Mouse (Mus musculus): ENCODE measurements around the gene Nkain4. TPM values are rescaled to one million over a fixed set of nuclear protein-coding genes. Genes with fewer than 3 reads are reported as not detected.

Gene Nkain4
- total RNA-seq, 4 experiments from 2014 or later: 51.3 to 66.2 (median 57.5) TPM

- DNase-seq (ENCODE audit: low spot score in 2 of 2): peak; percentile 89 to 93
These were observed 59.8 kb downstream of the Nkain4 start for GRCm38 (mm10) chr2:180894734-180895133.

GRCm38 (mm10) chr2:180894029-180894623 lies 60.4 kb downstream of the Nkain4 start:
- DNase-seq (ENCODE audit: low spot score in 2 of 2): peak in 1 of 2 experiments; percentile 42

- DNase-seq (ENCODE audit: low spot score in 2 of 2): peak in 1 of 2 experiments; percentile 45
These were observed 60.9 kb downstream of the Nkain4 start for GRCm38 (mm10) chr2:180893537-180894028.

- DNase-seq (ENCODE audit: low spot score in 2 of 2): peak; percentile 88 to 89
These were observed 61.5 kb downstream of the Nkain4 start for GRCm38 (mm10) chr2:180892841-180893521.

GRCm38 (mm10) chr2:180891835-180892323 lies 62.6 kb downstream of the Nkain4 start:
- no peak for DNase-seq (ENCODE audit: low spot score in 2 of 2)

GRCm38 (mm10) chr2:180891075-180891834 lies 63.2 kb downstream of the Nkain4 start:
- DNase-seq (ENCODE audit: low spot score in 2 of 2): peak; percentile 71 to 74

- DNase-seq (ENCODE audit: low spot score in 2 of 2): no peak
These were observed 64.0 kb downstream of the Nkain4 start for GRCm38 (mm10) chr2:180890422-180891074.

GRCm38 (mm10) chr2:180889921-180890280 lies 64.6 kb downstream of the Nkain4 start:
- DNase-seq (ENCODE audit: low spot score in 2 of 2): no peak

GRCm38 (mm10) chr2:180889271-180889920 lies 65.1 kb downstream of the Nkain4 start:
- DNase-seq (ENCODE audit: low spot score in 2 of 2): no peak

- DNase-seq (ENCODE audit: low spot score in 2 of 2): no peak
These were observed 69.2 kb downstream of the Nkain4 start for GRCm38 (mm10) chr2:180885270-180885669.

Small RNA genes lying within 50 kb of the gene (microRNA-seq; reads per million reads assigned to microRNA genes)
- 0 to 0.76 reads per million in 2 experiments for gene Mir124a-3

Other genes starting within 250 kb of the Nkain4 start
- 10 to 100 TPM; 55.2 to 63.2 (median 60.2) TPM for gene Dido1, start 244.7 kb downstream of the Nkain4 start, total RNA-seq (2022)
- gene Gid8, start 244.6 kb downstream of the Nkain4 start, total RNA-seq (2022): 10 to 100 TPM; 57.7 to 66.1 (median 60.0) TPM
- gene Slc17a9, start 229.4 kb downstream of the Nkain4 start, total RNA-seq (2022): 1 to 10 TPM in 1 of 4 experiments, under 1 TPM in 3; 0.29 to 1.0 (median 0.71) TPM
- not detected for gene Bhlhe23, start 177.8 kb downstream of the Nkain4 start, total RNA-seq (2022)
- gene Ythdf1, start 33.8 kb downstream of the Nkain4 start, total RNA-seq (2022): 10 to 100 TPM; 53.7 to 57.3 (median 55.3) TPM
- gene Birc7, start 25.7 kb downstream of the Nkain4 start, total RNA-seq (2022): under 1 TPM in 3 of 4 experiments, not detected in 1; 0.27 to 0.48 (median 0.31) TPM
- 100 to 1,000 TPM; 136 to 140 (median 137) TPM for gene Arfgap1, start 12.5 kb upstream of the Nkain4 start, total RNA-seq (2022)
- gene Col20a1, start 31.8 kb upstream of the Nkain4 start, total RNA-seq (2022): 1 to 10 TPM; 2.8 to 5.5 (median 3.1) TPM
- gene Chrna4, start 88.8 kb upstream of the Nkain4 start, total RNA-seq (2022): 10 to 100 TPM; 21.1 to 28.4 (median 23.8) TPM
- gene Kcnq2, start 180.6 kb upstream of the Nkain4 start, total RNA-seq (2022): 100 to 1,000 TPM; 264 to 350 (median 303) TPM
- 1,000 to 10,000 TPM in 3 of 4 experiments, 100 to 1,000 TPM in 1; 995 to 1,073 (median 1,037) TPM for gene Eef1a2, start 202.3 kb upstream of the Nkain4 start, total RNA-seq (2022)
- gene Ppdpf, start 232.5 kb upstream of the Nkain4 start, total RNA-seq (2022): 10 to 100 TPM; 70.7 to 91.8 (median 77.8) TPM
- gene Ptk6, start 248.1 kb upstream of the Nkain4 start, total RNA-seq (2022): not detected

Data from layer of hippocampus, adult 8-10 months (tissue).